Mouse (Mus musculus) embryo, embryonic 11.5 days (tissue): ENCODE measurements at regions not wholly inside any gene's neighbourhood (a gene's known extent, or its start where the extent isn't known, plus 50 kb on each side); places are given as distances from the start of the nearest gene placed in this dataset.
A peak's percentile ranks its signal among the peaks of the same experiment; 100 is the strongest.
"Not testable (repeated sequence)": the region's sequence is repeated elsewhere in the genome, so short reads cannot be mapped to it uniquely, and the experiment has no call there.

Source experiments
- DNase-seq: peaks from one replicate; pipeline ENCODE4 v3.0.0-alpha.2; 2012; ENCODE audit warnings: low read depth, low spot score

DNA sequence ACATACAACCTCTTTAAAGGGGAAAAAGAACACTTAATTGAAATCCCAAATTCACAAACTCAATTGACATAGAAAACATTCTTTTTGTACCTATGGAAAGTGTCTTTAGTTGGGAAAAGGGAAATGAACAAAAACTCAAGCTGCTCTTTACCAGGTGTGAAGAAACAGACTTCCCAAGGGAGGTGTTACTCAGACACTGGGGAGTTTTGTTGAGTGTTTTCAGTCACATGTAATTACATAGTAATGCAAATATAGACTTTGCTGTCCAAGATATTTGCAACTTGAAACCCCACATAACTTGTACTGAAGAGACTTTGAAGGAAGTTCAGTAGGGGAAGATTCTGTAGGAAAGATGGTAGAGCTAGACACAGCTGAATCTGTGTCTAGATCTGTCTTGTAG, 547.7 kb upstream of the Zfp960 start:
- no peak for DNase-seq

DNA sequence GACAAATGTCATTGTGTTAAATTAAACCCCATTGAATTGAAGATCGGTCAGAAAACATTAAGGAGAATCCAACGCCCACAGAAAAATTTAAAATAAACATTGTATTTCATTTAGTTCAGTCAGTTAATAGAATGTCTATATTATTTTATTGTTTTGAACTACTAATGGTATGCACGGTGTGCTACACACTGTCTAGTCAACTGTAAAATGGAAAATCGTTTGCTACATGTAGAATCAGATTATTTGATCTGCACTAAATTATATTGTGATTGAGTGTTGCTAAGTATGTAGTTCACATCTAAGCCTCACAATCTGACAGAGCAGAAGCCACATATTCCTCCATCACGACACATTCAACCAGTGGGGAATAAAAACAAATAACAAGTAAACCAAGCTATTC, 570.0 kb upstream of the Zfp960 start:
- no peak for DNase-seq

DNA sequence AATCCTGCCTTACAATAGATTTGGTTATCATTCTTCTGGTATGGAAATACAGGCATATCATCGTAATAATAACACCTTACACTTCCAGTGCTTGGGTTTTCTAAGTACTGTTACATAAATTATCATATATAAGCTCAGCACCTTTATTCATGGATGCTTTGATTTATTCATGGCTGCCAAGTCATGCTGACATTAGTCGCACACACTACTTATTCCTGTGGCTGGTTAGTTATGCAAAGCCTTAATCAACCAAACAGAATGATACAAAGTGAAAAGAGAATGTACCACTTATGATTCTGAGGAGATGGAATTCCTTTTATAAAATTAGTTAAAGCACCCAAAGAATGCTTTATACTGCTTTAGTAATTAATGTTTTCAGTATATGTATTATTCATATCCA, 570.4 kb upstream of the Zfp960 start:
- no peak for DNase-seq

DNA sequence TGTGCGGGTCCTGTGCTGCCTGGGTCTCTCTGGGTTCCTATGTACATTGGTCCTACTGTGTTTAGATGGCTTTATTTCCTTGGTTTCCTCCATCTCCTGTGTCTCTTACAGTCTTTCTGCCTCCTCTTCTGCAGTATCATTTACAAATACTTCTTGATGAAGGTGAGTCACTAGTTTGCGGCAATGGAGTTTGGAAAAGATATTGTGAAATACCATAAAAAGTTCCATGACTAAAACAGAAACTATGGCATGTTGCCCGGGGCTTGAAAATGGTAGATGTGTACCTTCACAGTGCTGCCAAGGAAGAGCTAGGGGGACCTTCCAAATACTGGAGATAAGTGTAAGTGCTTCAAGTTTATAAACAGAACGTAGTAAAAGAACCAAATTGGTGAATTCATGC, 571.4 kb upstream of the Zfp960 start:
- DNase-seq = no peak

DNA sequence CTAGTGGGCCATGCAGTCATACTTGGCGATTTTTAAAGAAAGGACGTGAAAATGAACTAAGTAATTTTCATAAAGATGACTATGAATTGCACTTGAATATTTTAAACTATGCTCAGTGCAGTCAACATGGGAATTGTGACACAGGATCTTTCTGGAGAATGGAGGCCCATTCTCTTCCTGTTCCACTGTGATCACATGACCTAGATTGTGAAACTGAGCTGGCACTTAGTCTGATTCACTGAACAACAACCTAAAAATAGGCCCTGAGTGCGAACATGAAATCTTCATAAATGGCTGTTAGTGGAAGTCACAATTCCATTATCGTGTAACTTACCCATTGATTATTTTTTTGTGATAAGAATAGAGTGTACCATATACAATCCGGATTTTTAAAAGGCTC, 577.6 kb upstream of the Zfp960 start:
- no peak for DNase-seq

DNA sequence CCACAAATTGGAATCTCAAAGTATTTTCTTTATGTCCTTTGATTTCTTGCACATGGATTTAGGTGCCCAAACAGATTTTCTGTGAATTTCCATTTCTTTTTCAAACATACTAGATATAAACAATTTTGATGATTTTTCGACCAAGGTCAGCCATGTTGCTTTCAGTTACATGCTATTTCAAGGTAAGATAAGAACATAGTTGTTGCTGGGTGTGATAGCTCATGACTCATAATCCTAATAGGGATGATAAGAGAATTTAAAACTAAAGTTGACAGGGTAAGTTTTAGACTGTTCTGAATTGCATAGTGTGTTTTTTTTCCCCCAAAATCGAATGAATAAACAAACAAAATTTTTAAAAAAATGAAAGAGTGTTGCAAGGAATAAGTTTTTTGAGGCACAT, 579.9 kb upstream of the Zfp960 start:
- no peak for DNase-seq

DNA sequence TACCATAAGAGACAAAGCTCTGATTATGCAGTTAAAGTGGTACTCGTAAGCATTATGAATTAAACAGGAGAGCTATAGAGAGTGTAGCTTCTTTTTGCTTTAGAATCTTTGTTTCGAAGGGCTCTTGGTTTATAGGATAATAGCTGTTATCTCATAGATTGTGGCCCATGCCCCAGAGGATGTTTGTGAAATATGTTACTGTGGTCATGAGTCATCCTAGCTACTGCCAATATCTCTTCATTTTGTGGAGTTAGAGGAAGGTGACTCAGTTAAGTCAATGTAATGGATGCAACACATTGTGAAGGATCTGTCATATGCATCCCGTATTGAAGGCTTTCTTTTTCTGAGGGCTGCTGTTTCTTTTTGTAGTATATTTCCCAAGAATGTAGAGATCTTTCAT, 582.2 kb upstream of the Zfp960 start:
- DNase-seq = no peak

DNA sequence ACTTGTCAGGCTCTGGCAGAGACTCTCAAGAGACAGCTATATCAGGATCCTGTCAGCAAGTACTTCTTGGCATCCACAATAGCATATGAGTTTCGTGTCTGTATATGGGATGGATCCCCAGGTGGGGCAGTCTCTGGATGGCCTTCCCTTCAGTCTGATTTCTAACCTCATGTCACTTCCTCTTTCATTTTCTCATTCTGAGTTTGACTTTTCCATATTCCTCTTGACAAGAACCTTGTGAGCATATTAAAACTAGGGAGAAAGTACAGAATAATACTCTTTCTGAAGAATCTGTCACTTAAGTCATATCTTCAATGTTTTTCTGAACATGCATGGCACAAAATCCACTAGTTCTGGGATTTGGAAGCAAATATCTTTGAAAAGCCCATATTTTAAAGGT, 583.3 kb upstream of the Zfp960 start:
- no peak for DNase-seq

DNA sequence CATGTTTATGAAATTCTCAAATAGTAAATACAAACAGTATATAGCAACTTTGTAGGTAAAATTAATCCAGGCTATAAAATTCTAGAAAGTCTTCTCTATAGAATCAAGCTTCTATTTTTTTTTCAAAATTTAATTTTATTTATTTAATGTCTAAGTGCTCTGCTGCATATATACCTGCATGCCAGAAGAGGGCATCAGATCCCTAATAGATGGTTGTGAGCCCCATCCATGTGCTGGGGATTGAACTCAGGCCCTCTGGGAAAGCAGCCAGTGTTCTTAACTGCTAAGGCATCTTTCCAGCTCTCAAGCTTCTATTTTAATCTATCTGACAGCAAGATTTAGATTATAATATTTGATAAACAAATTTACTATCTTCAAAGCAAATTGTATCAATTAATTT, 602.7 kb upstream of the Zfp960 start:
- DNase-seq = no peak

DNA sequence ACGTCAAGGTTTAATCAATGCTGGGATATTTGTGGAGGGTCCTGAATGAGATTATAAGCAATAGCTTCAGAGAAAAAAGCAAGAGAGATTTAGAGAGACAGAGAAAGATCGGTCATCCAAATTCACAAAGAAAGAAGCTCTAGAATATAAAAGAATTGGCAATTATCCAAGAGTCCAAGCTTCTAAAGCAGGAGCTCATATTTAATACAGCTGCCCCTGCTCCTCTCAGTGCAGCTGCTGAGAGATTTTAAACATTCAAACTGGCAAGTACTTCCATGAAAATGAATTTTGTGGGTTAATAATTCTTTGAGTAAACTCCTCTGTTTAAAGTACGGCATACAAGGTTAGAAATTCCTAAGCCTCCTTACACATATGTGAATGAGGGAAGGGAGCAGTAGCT, 610.8 kb upstream of the Zfp960 start:
- no peak for DNase-seq

DNA sequence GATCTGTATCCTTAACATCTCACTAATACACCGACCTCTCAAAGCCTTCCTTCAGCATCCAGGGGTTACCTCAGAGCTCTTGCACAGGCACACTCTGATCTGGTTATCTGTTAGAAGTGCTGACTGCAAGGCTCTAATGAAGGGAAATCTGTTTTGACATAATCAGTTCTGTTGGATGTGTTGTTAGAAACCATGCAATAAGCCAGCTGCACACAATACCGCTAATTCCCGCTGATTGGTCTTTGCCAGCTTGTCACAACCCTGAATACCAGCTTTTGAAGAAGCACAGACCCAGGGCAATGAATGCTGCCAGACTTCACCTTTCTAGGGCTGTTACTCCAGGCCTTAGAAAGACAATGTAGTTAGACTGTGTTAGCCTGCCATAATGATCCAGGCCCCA, 613.7 kb upstream of the Rgmb start:
- no peak for DNase-seq

DNA sequence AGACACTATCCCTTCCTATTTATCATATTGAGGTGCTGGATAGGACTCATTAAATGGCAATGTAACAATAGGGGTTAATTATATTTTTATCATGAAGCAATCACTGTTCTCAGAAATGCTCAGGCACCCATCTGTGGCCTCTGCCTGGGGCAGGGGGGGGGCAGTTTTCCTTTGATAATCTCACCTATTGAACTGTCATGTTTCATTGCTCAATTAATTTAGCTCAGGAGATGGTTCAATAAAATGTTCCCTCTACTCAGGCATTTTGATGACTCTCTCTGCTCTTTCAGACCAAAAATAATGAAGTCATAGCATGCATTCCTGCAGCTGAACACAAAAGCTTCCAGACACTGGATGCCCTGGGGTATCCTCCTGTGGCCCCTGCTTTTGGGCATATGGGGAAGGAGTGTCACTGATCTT, 564.4 kb upstream of the Rgmb start:
- DNase-seq = no peak

DNA sequence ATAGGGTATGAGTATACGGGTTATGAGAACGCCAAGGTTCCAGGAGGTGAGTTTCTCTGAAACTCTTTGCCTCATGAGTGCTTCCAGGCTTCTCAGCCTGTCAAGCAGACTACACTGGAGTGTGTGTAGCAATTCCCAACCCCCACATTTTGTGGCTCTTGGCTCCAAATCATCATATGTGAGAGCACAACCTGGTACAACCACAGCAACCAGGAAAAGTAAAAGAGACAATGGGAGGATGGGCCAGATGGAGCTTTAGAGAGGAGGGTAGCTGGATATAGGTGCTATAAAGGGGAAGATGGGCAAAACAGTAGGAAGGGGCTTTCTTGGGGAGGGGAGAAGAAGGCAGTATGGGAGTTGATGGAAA, 544.0 kb upstream of the Rgmb start:
- not testable (repeated sequence) for DNase-seq

DNA sequence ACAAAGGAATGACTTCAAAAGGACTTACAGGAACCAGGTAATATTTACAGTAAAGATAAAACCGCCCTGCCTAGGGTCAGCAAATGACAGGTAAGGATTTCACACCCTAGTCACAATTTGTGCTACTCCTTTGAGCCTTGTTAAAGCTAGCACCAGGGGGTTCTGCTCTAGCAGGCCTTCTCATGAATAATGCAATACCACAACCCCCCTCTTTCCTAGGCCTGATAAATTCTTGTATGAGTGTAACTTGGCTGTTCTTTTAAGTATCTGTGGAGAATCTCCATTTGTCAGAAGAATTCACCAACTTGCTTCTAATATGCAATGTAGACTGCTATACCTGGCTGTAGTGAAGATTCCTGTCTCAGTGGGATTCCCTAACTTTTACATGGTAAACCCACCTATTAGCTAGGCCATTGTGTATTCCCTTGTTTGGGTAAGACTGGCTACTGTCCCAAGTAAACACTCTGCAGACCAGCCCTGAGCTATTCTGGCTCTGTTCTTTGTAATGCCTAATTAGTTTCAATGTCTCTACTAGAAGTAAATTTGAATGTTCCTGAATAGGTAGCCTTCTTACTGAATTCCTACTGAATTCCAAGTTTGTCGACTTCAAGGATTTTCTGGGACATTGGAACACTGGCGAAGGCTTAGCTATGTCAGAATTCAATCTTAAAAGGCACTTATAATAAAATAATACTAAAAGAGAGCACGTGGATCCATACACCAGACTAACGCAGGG, 543.4 kb upstream of the Rgmb start:
- DNase-seq = not testable (repeated sequence)

DNA sequence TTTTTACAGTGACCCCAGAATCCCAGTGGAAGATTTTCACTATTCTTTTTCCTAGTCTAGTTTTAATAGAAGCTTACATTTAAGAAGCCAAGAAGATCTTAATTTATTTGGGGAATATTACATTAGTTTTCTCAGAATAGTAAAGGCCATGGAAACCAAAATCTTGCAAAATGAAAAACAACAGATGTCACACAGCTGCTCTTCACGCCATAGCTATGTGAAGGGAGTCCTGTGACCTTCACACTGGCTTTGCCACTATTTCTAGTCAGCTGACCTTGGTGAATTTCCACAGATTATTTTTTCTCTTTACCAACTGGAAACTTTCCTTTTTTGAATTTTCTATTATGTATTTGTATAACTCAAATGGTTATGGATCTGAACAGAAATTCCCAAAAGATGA, 542.1 kb upstream of the Rgmb start:
- no peak for DNase-seq

DNA sequence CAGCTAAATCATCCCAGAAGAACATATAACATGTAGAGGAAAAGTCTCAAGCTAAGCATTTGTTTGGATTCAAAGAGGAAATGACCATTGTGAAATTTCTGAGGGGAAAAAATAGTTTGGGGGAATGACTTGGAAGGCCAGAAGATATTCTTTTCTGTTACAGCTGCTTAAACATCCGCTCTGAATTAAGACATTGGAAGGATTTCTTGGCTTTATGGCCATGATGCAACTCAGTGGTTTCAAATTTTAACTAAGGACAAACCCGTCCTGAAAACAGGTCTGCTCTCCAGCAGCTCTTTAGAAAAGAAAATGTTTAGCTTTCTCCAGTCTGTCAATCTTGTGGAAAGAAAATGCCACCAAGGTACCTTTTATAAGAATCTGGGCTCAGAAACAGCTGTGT, 513.2 kb upstream of the Rgmb start:
- no peak for DNase-seq

DNA sequence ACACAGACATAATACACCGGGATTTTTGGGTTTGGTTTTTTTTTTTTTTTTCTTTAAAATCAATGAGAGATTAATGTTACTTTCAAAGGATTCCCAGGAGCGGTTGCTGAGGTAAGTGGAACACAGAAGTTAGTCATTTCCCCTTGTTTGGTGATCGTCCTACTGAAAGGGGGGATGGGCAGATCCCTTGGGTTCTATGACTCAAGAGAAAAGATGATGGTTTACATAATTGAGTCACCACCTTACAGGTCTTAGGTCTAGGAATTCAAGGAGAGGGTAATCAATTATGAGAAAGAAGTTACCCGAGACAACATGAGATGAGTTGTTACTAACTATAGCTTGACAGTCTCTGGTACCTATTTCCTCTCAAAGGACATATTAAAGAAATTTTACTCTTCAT, 511.9 kb upstream of the Rgmb start:
- DNase-seq = no peak

DNA sequence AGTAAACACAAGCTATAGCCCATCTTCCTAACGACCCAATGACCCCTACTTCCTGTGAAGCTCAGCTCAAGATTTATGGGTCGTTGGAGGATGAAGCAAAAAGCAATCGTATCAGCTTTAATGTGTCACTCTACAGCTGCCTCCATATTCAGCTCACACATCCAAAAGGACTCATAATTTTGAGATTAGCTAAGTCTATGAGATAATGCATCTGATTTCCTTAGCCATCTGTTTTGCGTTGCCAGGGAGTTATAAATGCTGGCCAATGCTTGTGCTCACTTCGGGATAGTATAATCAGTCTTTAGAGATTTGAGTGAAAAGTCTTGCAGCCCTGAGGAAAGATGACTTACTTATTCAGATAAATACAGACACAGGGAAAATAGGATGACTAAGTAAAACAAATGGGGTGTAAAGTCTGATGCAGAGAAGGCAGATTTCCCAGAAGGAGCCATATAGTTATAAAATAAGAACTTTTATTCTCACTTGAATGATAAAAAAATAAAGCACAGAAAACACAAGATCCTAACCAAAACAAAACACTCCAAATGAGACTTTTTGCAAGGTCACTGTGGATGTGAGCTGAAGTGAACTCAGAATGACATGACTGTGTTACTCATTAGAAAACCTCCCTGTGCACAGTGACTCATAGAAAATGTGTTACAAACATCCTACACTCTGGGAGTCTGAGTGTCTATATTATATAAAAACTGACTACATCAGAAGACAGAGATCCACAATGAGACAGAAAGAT, 509.1 kb upstream of the Rgmb start:
- peak; percentile 3 for DNase-seq

DNA sequence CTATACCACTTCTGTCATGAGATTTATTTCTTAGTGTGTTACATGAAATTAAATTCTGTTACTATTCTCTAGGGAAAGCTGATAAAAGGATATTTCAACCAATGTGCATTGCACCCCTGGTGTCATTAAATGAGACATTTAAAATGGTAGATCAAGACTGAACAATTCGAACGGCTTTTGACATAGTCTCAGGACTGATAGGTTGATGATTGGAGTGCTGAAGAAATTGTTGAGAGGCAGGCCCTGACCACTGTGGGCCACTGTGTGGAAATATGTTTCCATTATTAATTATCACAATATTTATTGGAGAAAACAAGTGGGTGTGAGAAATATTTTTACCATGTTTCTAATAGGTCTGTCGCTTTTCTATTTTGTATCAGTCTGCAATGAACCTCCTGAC, 481.1 kb upstream of the Rgmb start:
- no peak for DNase-seq

DNA sequence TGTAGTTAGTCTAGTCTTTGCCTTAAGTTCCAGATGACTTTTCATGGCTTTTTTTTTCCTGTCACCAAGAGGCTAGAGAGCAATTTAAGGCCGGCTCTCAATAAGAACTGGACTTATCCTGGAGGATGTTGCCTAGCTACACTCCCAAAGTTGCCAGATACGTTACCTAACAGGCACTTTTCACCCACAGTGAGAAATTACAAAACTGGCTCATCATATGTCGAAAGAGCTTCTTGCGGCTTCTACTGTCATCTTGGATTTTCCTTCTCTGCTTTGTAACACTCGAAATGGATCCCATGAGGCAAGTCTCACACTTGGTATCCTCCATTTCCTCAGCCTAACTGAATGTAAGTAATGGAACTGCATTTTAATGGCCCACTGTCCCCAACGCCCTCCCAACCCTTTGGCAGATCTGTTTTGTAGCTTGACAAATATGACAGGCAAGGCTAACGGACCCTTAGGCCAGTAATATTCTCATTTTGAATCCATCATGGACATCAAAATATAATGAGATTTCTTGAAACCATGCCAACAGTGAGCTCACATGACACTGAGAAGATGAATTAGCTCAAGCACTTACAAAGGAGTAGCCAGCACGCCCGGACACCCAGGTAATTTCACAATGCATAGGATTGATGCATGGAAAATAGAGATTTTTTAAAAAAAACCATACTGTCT, 480.5 kb upstream of the Rgmb start:
- DNase-seq = no peak

DNA sequence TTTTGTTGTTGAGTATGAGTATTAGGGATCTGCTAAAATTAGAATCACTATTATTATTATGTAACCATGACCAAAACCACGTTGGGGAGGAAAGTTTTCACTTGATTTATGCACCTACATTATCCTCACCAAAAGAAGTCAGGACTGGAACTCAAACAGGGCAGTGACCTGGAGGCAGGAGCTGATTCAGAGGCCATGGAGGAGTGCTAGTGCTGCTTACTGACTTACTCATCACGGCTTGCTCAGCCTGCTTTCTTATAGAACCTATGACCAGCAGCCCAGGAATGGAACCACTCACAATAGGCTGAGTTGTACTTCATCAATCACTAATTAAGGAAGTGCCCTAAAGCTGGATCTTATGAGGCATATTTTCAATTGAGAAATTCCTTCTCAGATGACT, 470.9 kb upstream of the Rgmb start:
- no peak for DNase-seq

DNA sequence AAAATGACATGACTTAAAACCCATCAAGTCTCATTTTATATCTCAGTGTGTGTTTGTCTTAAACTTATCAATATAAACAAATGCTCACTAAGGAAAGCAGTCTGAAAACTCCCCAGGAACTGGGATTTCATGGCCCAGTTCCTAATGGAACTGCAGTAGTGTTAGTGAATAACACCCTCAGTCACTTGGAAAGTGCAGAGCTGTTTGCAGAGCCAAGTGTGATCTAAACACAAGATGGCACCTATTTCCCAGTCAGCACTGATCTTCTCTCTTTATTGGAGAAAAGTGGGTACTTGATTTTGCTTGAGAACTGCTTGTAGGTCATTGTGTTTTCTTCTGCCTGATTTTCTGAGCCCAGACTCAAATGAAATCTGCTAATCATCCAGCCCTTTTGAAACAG, 467.7 kb upstream of the Rgmb start:
- no peak for DNase-seq
